Mouse (Mus musculus) small intestine, adult 10 weeks (tissue): ENCODE results near the gene Zfp92. TPM values are rescaled to one million over a fixed set of nuclear protein-coding genes. Genes with fewer than 3 reads are reported as not detected.

Experiments
- polyA plus RNA-seq: library from polyadenylated mRNA; stranded (reverse); fragments of 350-450 nt; fragmentation: Illumina TruSeq; extraction: RNeasy Lipid Tissue Mini Kit (QIAGEN cat#74804); gene quantifications from one replicate; pipeline ENCODE4 v1.2.3, GENCODE M21; 2014; ENCODE audit warnings: low replicate concordance

Zfp92 gene
- 1.2 TPM for polyA plus RNA-seq

DNA sequence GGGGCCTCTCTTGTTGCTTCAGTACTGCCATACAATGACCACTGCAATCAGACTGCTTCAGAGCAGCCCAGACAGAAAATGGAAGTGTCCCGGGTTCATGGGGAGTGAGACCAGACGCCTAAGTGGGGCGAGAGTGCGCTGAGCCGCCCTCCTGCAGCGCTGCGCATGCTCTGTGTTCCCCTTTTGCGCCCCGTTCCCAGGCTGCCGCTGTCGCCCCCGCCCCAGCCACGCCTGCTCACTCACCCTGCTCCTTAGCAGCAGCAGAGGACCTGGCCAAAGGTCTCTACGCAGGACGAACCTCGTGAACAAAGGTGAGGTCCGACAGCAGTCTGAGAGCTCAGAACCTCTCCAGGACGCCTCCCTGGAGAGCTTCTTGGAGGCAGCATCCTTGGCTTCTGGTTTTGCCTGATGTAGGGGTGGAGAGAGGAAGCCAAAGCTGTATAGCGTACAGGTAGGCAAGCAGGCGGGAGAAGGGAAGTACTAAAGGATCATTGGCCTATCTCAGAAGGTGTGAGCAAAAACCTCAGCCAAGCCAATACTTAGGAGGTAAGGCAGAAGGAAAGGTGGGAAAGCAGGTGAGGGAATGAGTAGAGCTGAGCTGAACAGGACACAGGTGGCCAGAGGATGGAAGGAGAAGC is at the start of gene Zfp92:
Gene Zfp92 (plus strand): TSS at position 217 of the 638 bp plus-strand sequence.

GRCm38 (mm10) chrX:73398636-73399035 is 12.3 kb upstream of the Zfp92 start, which contains the start of gene Gm18336:
TSS of gene Gm18336 (minus strand) at chrX:73398736.

DNA sequence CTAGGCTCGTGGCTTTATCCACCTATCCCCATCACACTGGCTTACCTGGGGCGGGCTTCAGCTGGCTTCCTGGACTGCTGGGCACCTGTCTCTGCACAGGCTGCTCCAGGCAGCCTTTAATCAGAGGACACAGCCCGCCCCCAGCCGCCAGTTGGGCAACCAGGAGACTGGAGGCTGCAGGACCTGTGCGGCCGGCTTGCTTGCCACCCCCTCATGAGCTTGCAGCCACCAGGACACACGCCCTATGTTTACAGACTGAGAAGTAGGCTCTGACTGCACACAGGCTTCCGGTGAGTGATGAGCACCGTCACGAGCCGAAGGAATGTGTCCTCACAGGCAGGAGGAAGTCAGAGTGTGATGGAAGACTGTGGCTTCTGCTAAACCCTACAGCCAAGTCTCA is 24.4 kb downstream of the Zfp92 start, which contains the start of gene Trex2:
Gene Trex2 (minus strand): TSS at position 93 of the 400 bp plus-strand sequence.

DNA sequence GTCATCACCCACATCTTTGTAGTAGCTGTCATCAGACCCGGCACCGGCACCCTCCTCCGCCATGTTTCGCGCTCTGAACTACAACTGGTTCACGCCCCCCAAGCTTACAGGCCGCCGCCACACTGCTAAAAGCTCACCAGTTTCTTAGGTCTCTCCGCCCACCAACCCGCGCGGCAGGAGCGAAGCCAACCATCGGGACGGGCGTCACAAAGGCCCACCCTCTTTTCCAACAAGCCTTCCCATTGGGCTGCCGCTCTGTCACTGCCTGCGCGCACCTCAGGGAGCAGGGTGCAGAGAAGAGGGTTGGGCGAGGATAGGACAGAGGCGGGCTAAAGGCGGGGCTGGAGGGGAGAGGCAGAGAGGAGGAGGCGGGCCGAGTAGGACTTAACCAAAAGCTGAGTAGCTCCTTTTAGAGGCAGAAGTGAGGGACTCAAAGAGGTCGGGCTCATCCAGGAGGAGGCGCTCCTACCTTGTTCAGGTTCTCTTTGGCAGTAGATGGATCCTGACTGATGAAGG is 48.0 kb downstream of the Zfp92 start, which contains the start of gene Haus7:
Gene Haus7 (minus strand): TSS at position 168 of the 516 bp plus-strand sequence.

Other genes starting within 250 kb of the Zfp92 start
- not detected for gene Spin2d, start 234.1 kb upstream of the Zfp92 start, polyA plus RNA-seq
- gene Xlr3b, start 218.9 kb upstream of the Zfp92 start, polyA plus RNA-seq: 7.8 TPM
- 25.4 TPM for gene Xlr4b, start 196.8 kb upstream of the Zfp92 start, polyA plus RNA-seq
- gene F8a, start 182.8 kb upstream of the Zfp92 start, polyA plus RNA-seq: 9.3 TPM
- 6.4 TPM for gene Xlr4c, start 168.0 kb upstream of the Zfp92 start, polyA plus RNA-seq
- gene Xlr3c, start 145.7 kb upstream of the Zfp92 start, polyA plus RNA-seq: not detected
- not detected for gene Xlr5a, start 118.1 kb upstream of the Zfp92 start, polyA plus RNA-seq
- 0.48 TPM for gene Xlr5c, start 118.1 kb upstream of the Zfp92 start, polyA plus RNA-seq
- gene Gm45015, start 74.3 kb upstream of the Zfp92 start, polyA plus RNA-seq: not detected
- gene Zfp275, start 68.5 kb upstream of the Zfp92 start, polyA plus RNA-seq: 6.1 TPM
- gene Gm18336, start 12.4 kb upstream of the Zfp92 start, polyA plus RNA-seq: not detected
- gene Trex2, start 24.2 kb downstream of the Zfp92 start, polyA plus RNA-seq: not detected
- 2.8 TPM for gene Haus7, start 47.9 kb downstream of the Zfp92 start, polyA plus RNA-seq
- gene Bgn, start 72.5 kb downstream of the Zfp92 start, polyA plus RNA-seq: 47.9 TPM
- gene Atp2b3, start 92.0 kb downstream of the Zfp92 start, polyA plus RNA-seq: not detected
- not detected for gene Dusp9, start 228.3 kb downstream of the Zfp92 start, polyA plus RNA-seq
- gene Pnck, start 249.0 kb downstream of the Zfp92 start, polyA plus RNA-seq: not detected